Mouse (Mus musculus): Measurements from ENCODE around the gene Hydin. TPM values are rescaled to one million over a fixed set of nuclear protein-coding genes. Genes with fewer than 3 reads are reported as not detected.

Hydin gene
- polyA plus RNA-seq, 1 experiment from 2014 or later = 0.45 TPM

- H3K27ac ChIP-seq (ENCODE audit: low read length) = no peak overlapping the region
- H3K36me3 ChIP-seq (ENCODE audit: control insufficient read depth, insufficient read depth, low read length) = peaks cover 5% of the 10 kb centered on the region; the same call in 1 of the 2 replicates
- WGBS = 99% methylated on average over 3 of the region's 3 CpGs
- H3K4me2 ChIP-seq (ENCODE audit: low read length) = no peak overlapping the region
- H3K9ac ChIP-seq (ENCODE audit: low read depth, low read length) = no peak overlapping the region
- H3K27me3 ChIP-seq (ENCODE audit: control insufficient read depth, insufficient read depth, low read depth, low read length) = no peaks in the 10 kb centered on the region
- no peak overlapping the region for H3K4me3 ChIP-seq (ENCODE audit: low read depth, low read length)
- H3K9me3 ChIP-seq (replicated peaks; ENCODE audit: control insufficient read depth, low read length, poor library complexity, severe bottlenecking) = no peaks in the 10 kb centered on the region
- ATAC-seq = no peak
- H3K4me1 ChIP-seq (ENCODE audit: control insufficient read depth, insufficient read depth, low read length) = no peaks in the 10 kb centered on the region
These were observed 381.8 kb downstream of the Hydin start for GRCm38 (mm10) chr8:110648577-110648976.

GRCm38 (mm10) chr8:110649286-110649685, 382.5 kb downstream of the Hydin start:
- ATAC-seq = no peak
- no peaks in the 10 kb centered on the region for H3K9me3 ChIP-seq (replicated peaks; ENCODE audit: control insufficient read depth, low read length, poor library complexity, severe bottlenecking)
- H3K36me3 ChIP-seq (ENCODE audit: control insufficient read depth, insufficient read depth, low read length) = peaks cover 5% of the 10 kb centered on the region; the same call in 1 of the 2 replicates
- 96% methylated on average over 6 of the region's 6 CpGs for WGBS
- no peak overlapping the region for H3K4me3 ChIP-seq (ENCODE audit: low read depth, low read length)
- H3K9ac ChIP-seq (ENCODE audit: low read depth, low read length) = no peak overlapping the region
- H3K27me3 ChIP-seq (ENCODE audit: control insufficient read depth, insufficient read depth, low read depth, low read length) = no peaks in the 10 kb centered on the region
- no peak overlapping the region for H3K4me2 ChIP-seq (ENCODE audit: low read length)
- H3K4me1 ChIP-seq (ENCODE audit: control insufficient read depth, insufficient read depth, low read length) = no peaks in the 10 kb centered on the region
- no peak overlapping the region for H3K27ac ChIP-seq (ENCODE audit: low read length)

- 91% methylated on average over 9 of the region's 9 CpGs for WGBS
- Histone ChIP-seq H3K9me3 (replicated peaks; ENCODE audit: control insufficient read depth, low read length, poor library complexity, severe bottlenecking) (no peaks in the 10 kb centered on the region), H3K27ac (ENCODE audit: low read length) (no peak overlapping the region), H3K4me1 (ENCODE audit: control insufficient read depth, insufficient read depth, low read length) (no peaks in the 10 kb centered on the region), H3K27me3 (ENCODE audit: control insufficient read depth, insufficient read depth, low read depth, low read length) (no peaks in the 10 kb centered on the region), H3K9ac (ENCODE audit: low read depth, low read length) (no peak overlapping the region), H3K36me3 (ENCODE audit: control insufficient read depth, insufficient read depth, low read length) (peaks cover 5% of the 10 kb centered on the region; the same call in 1 of the 2 replicates), H3K4me3 (ENCODE audit: low read depth, low read length) (no peak overlapping the region), H3K4me2 (ENCODE audit: low read length) (no peak overlapping the region)
- no peak for ATAC-seq
These were observed 384.1 kb downstream of the Hydin start for GRCm38 (mm10) chr8:110650838-110651237.

GRCm38 (mm10) chr8:110651847-110652246, 385.1 kb downstream of the Hydin start:
- Histone ChIP-seq H3K9me3 (replicated peaks; ENCODE audit: control insufficient read depth, low read length, poor library complexity, severe bottlenecking) (no peaks in the 10 kb centered on the region), H3K4me3 (ENCODE audit: low read depth, low read length) (no peak overlapping the region), H3K36me3 (ENCODE audit: control insufficient read depth, insufficient read depth, low read length) (peaks cover 5% of the 10 kb centered on the region; the same call in 1 of the 2 replicates), H3K4me2 (ENCODE audit: low read length) (no peak overlapping the region), H3K27ac (ENCODE audit: low read length) (no peak overlapping the region), H3K4me1 (ENCODE audit: control insufficient read depth, insufficient read depth, low read length) (no peaks in the 10 kb centered on the region), H3K9ac (ENCODE audit: low read depth, low read length) (no peak overlapping the region), H3K27me3 (ENCODE audit: control insufficient read depth, insufficient read depth, low read depth, low read length) (no peaks in the 10 kb centered on the region)
- 82% methylated on average over 4 of the region's 4 CpGs for WGBS
- no peak for ATAC-seq

- Histone ChIP-seq H3K4me1 (ENCODE audit: control insufficient read depth, insufficient read depth, low read length) (no peaks in the 10 kb centered on the region), H3K36me3 (ENCODE audit: control insufficient read depth, insufficient read depth, low read length) (peaks cover 10% of the 10 kb centered on the region), H3K4me3 (ENCODE audit: low read depth, low read length) (no peak overlapping the region), H3K9me3 (replicated peaks; ENCODE audit: control insufficient read depth, low read length, poor library complexity, severe bottlenecking) (no peaks in the 10 kb centered on the region), H3K27me3 (ENCODE audit: control insufficient read depth, insufficient read depth, low read depth, low read length) (no peaks in the 10 kb centered on the region), H3K9ac (ENCODE audit: low read depth, low read length) (no peak overlapping the region), H3K27ac (ENCODE audit: low read length) (peak overlapping the region; percentile 39; the same call in 1 of the 2 replicates), H3K4me2 (ENCODE audit: low read length) (no peak overlapping the region)
- ATAC-seq = no peak
- WGBS = 56% methylated on average over 9 of the region's 9 CpGs
These were observed 387.6 kb downstream of the Hydin start for GRCm38 (mm10) chr8:110654075-110655060.

GRCm38 (mm10) chr8:110655827-110656226, 389.1 kb downstream of the Hydin start:
- Histone ChIP-seq H3K4me2 (ENCODE audit: low read length) (no peak overlapping the region), H3K36me3 (ENCODE audit: control insufficient read depth, insufficient read depth, low read length) (peaks cover 12% of the 10 kb centered on the region), H3K9ac (ENCODE audit: low read depth, low read length) (no peak overlapping the region), H3K27me3 (ENCODE audit: control insufficient read depth, insufficient read depth, low read depth, low read length) (no peaks in the 10 kb centered on the region), H3K27ac (ENCODE audit: low read length) (no peak overlapping the region), H3K9me3 (replicated peaks; ENCODE audit: control insufficient read depth, low read length, poor library complexity, severe bottlenecking) (no peaks in the 10 kb centered on the region), H3K4me1 (ENCODE audit: control insufficient read depth, insufficient read depth, low read length) (no peaks in the 10 kb centered on the region), H3K4me3 (ENCODE audit: low read depth, low read length) (no peak overlapping the region)
- ATAC-seq = no peak
- 82% methylated on average over 1 of the region's 1 CpGs for whole genome bisulfite sequencing

- no peak overlapping the region for H3K4me2 ChIP-seq (ENCODE audit: low read length)
- peaks cover 10% of the 10 kb centered on the region for H3K36me3 ChIP-seq (ENCODE audit: control insufficient read depth, insufficient read depth, low read length)
- H3K4me3 ChIP-seq (ENCODE audit: low read depth, low read length) = no peak overlapping the region
- H3K9me3 ChIP-seq (replicated peaks; ENCODE audit: control insufficient read depth, low read length, poor library complexity, severe bottlenecking) = no peaks in the 10 kb centered on the region
- no peak overlapping the region for H3K9ac ChIP-seq (ENCODE audit: low read depth, low read length)
- H3K27ac ChIP-seq (ENCODE audit: low read length) = no peak overlapping the region
- no peaks in the 10 kb centered on the region for H3K4me1 ChIP-seq (ENCODE audit: control insufficient read depth, insufficient read depth, low read length)
- H3K27me3 ChIP-seq (ENCODE audit: control insufficient read depth, insufficient read depth, low read depth, low read length) = no peaks in the 10 kb centered on the region
- no peak for ATAC-seq
- 100% methylated on average over 2 of the region's 2 CpGs for WGBS
These were observed 390.9 kb downstream of the Hydin start for GRCm38 (mm10) chr8:110657661-110658060.
